Mouse (Mus musculus) stomach, postnatal 0 days (tissue): ENCODE measurements around the gene Tlr12. TPM values are rescaled to one million over a fixed set of nuclear protein-coding genes. Genes with fewer than 3 reads are reported as not detected.
"Not testable (repeated sequence)": the region's sequence is repeated elsewhere in the genome, so short reads cannot be mapped to it uniquely, and the experiment has no call there.

ENCODE experiments used
- ATAC-seq: fragments of 200-750 bp; cut with Nextera tagmentation; 2 replicates; pipeline ENCODE4 v1.8.0; 2017; ENCODE audit not compliant: low FRiP score, low TSS enrichment
- DNase-seq: peaks from one replicate; pipeline ENCODE4 v3.0.0-alpha.2; 2016; ENCODE audit warnings: low spot score
- H3K27ac ChIP-seq: fragments of 300-500 bp; sonication (generic); replicated peaks from 2 replicates; pipeline ENCODE4 v1.5.1; 2014; ENCODE audit warnings: mild to moderate bottlenecking, control low read depth
- H3K27me3 ChIP-seq: fragments of 300-500 bp; sonication (generic); 2 replicates; pipeline ENCODE4 v1.6.1; 2014; ENCODE audit warnings: low read length; ENCODE audit not compliant: control insufficient read depth, insufficient read depth
- H3K36me3 ChIP-seq: fragments of 300-500 bp; sonication (generic); 2 replicates; pipeline ENCODE4 v1.6.1; 2014; ENCODE audit warnings: low read length, mixed read lengths; ENCODE audit not compliant: control insufficient read depth, insufficient read depth
- H3K4me1 ChIP-seq: fragments of 300-500 bp; sonication (generic); replicated peaks from 2 replicates; pipeline ENCODE4 v1.6.1; 2014; ENCODE audit warnings: antibody characterized with exemption; ENCODE audit not compliant: control insufficient read depth, insufficient read depth
- H3K4me2 ChIP-seq: fragments of 300-500 bp; sonication (generic); replicated peaks from 2 replicates; pipeline ENCODE4 v1.6.1; 2014; ENCODE audit warnings: low read depth, mild to moderate bottlenecking, control low read depth, moderate library complexity
- H3K4me3 ChIP-seq: fragments of 300-500 bp; sonication (generic); 2 replicates; pipeline ENCODE4 v1.5.1; 2014; ENCODE audit warnings: low read depth, low read length, control low read depth
- H3K9ac ChIP-seq: fragments of 300-500 bp; sonication (generic); 2 replicates; pipeline ENCODE4 v1.6.1; 2014; ENCODE audit warnings: mild to moderate bottlenecking, low read length, control low read depth, mixed read lengths
- H3K9me3 ChIP-seq: fragments of 300-500 bp; sonication (generic); 2 replicates; pipeline ENCODE4 v1.6.1; 2016; ENCODE audit warnings: low read length; ENCODE audit not compliant: control insufficient read depth
- CTCF ChIP-seq: IDR thresholded peaks from 2 replicates; pipeline ENCODE4 v1.5.1; 2016; ENCODE audit warnings: antibody characterized with exemption, low read depth, mild to moderate bottlenecking, moderate library complexity
- EP300 ChIP-seq: optimal IDR thresholded peaks from 2 replicates; pipeline ENCODE3; 2016; ENCODE audit warnings: antibody characterized with exemption
- WGBS: fragments of 180-500 bp; shearing (Covaris S2); extraction: QIAGEN DNeasy Blood & Tissue Kit; methylation state at CpG from one replicate; pipeline ENCODE4 v1.1.7; 2014; 5-methylcytosine and 5-hydroxymethylcytosine counted together
- polyA plus RNA-seq: library from polyadenylated mRNA; unstranded; fragments of >200 nt; fragmentation: Nextera tagmentation; extraction: Ambion mirVana; gene quantifications from 2 replicates; pipeline ENCODE4 v1.2.1, GENCODE M21; 2015

Tlr12 gene
- 0.56 and 0.57 TPM in 2 replicates for polyA plus RNA-seq

DNA sequence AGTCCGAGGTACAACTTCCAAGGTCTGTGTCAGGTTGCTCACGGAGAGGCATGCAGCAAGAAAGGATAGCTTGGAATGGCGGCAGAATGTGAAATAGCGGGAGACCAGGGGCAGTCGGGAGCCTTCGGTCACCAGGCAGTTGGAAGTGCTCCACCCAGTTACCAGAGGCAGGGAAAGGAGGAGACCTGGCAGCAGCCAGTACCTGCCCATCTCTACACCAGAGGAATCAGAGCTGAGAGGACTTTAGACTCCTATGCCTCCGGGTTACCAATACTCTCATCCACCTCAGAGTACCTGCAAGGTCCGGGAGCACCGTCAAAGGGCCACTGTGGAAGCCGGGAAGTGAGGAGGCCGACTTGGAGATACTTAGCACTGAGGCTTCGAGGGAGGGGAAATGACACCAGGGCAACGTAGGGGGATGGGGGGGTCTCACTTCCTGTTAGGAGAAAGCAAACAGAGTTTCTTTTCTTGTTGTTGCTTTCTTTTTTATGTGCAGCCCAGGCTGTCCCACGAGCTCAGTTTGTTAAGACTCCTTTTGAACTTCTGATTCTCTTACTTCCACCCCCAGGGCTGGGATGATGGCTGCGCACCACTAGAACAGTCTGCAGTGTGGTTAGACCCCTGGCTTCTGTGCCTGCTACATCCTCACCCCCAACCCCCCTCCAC, at the start of gene Tlr12:
TSS of gene Tlr12 (minus strand) at position 374 of the 666 bp plus-strand sequence.
- no peak for ATAC-seq
- H3K4me2 ChIP-seq = no peak within 1 kb of the TSS

GRCm38 (mm10) chr4:128667195-128667594, 48.8 kb upstream of the Tlr12 start:
- not testable (repeated sequence) for H3K4me2 ChIP-seq, H3K27ac ChIP-seq, DNase-seq, H3K4me3 ChIP-seq, H3K4me1 ChIP-seq, H3K36me3 ChIP-seq, ATAC-seq, H3K27me3 ChIP-seq, H3K9ac ChIP-seq, H3K9me3 ChIP-seq
- 59% methylated on average over 4 of the region's 4 CpGs for WGBS

More for the DNA sequence above, at the start of gene Tlr12:
- H3K9me3 ChIP-seq = no peaks in the 10 kb centered on the region
- 52% methylated on average over 15 of the region's 15 CpGs for WGBS
- no peak within 1 kb of the TSS for H3K27ac ChIP-seq
- no peaks in the 10 kb centered on the region for H3K36me3 ChIP-seq
- no peak within 1 kb of the TSS for H3K9ac ChIP-seq
- TF ChIP-seq CTCF (no peak), EP300 (no peak)
- DNase-seq = no peak
- H3K4me3 ChIP-seq = no peak within 1 kb of the TSS
- H3K27me3 ChIP-seq = no peaks in the 10 kb centered on the region
- H3K4me1 ChIP-seq = no peaks in the 10 kb centered on the region

DNA sequence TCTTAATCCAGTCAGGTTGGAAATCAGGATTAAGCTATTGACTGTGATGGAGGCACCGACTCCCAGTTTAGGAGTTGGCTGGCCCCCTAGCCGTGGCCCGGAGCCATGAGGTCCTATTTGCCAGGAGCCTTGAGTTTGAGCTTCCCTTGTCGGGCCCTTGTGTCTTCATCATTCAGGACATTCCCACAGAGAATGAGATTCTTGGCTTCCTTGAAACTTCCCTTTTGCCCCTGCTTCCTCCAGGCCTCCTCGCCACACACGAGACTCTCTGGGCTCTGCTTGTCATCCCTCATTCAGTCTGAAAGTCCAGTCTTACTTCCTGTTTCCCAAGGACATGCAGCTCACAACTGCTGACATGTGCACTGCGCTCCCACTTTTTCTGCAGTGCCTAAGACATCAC, 47.9 kb upstream of the Tlr12 start:
- not testable (repeated sequence) for H3K36me3 ChIP-seq, H3K4me1 ChIP-seq, H3K9ac ChIP-seq, DNase-seq, H3K9me3 ChIP-seq, H3K4me3 ChIP-seq, H3K27ac ChIP-seq, H3K4me2 ChIP-seq, H3K27me3 ChIP-seq, ATAC-seq
- 47% methylated on average over 7 of the region's 7 CpGs for WGBS

DNA sequence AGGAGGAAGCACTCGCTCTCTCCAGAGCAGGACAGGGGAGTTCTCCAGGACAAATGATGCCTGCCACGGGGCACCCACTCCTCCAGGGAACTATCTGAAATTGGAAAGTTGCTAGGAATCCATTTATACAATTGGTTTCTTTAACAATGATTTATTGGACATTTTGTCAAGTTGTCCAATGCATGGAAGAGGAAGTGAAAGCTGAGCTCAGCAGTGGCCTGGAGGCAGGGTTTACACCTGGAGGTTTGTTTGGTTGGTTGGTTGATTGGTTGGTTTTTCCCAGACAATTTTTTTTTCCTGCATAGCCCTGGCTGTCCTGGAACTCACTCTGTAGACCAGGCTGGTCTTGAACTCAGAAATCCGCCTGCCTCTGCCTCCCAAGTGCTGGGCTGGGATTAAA, 45.6 kb upstream of the Tlr12 start:
- H3K36me3 ChIP-seq = no peaks in the 10 kb centered on the region
- no peaks in the 10 kb centered on the region for H3K4me1 ChIP-seq
- TF ChIP-seq CTCF (no peak), EP300 (no peak)
- no peak for DNase-seq
- no peak overlapping the region for H3K27ac ChIP-seq
- WGBS = 72% methylated on average over 3 of the region's 3 CpGs
- no peaks in the 10 kb centered on the region for H3K27me3 ChIP-seq
- no peaks in the 10 kb centered on the region for H3K9me3 ChIP-seq
- H3K4me2 ChIP-seq = no peak overlapping the region
- H3K9ac ChIP-seq = no peak overlapping the region
- no peak overlapping the region for H3K4me3 ChIP-seq
- no peak for ATAC-seq

DNA sequence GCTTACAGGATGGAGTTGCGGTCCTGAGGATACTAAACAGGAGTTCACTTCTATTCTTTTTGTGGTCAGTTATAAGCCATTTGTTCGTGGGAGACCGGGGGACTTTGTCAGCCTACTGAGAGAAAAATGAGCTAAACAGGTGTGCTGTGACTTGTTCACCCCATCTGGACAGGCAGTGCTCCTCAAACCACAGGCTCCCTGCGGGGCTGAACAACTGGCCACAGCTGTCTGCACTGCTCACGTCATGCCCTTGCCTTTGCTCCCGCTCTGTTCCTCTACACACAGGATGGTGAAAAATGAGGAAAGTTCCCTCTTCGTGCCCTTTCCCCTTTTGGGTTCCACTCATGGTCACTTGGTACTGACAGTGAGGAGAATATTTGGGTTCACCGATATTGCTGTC, 42.6 kb upstream of the Tlr12 start:
- no peaks in the 10 kb centered on the region for H3K9me3 ChIP-seq
- 66% methylated on average over 8 of the region's 8 CpGs for WGBS
- no peaks in the 10 kb centered on the region for H3K36me3 ChIP-seq
- H3K9ac ChIP-seq = no peak overlapping the region
- no peaks in the 10 kb centered on the region for H3K27me3 ChIP-seq
- no peak overlapping the region for H3K4me3 ChIP-seq
- H3K4me1 ChIP-seq = no peaks in the 10 kb centered on the region
- TF ChIP-seq EP300 = no peak
- no peak for TF ChIP-seq CTCF
- H3K27ac ChIP-seq = no peak overlapping the region
- no peak for ATAC-seq
- DNase-seq = no peak
- H3K4me2 ChIP-seq = no peak overlapping the region

GRCm38 (mm10) chr4:128660196-128660595, 41.8 kb upstream of the Tlr12 start:
- 80% methylated on average over 8 of the region's 8 CpGs for WGBS
- H3K9me3 ChIP-seq = no peaks in the 10 kb centered on the region
- H3K27me3 ChIP-seq = no peaks in the 10 kb centered on the region
- no peak overlapping the region for H3K4me2 ChIP-seq
- no peaks in the 10 kb centered on the region for H3K36me3 ChIP-seq
- DNase-seq (no peak), ATAC-seq (no peak)
- no peak overlapping the region for H3K9ac ChIP-seq
- TF ChIP-seq EP300 = no peak
- no peak for TF ChIP-seq CTCF
- H3K27ac ChIP-seq = no peak overlapping the region
- no peak overlapping the region for H3K4me3 ChIP-seq
- H3K4me1 ChIP-seq = peaks cover 1% of the 10 kb centered on the region; the same call in 1 of the 2 replicates
